Mouse (Mus musculus) thymus, adult 2 months (tissue): ENCODE measurements at regions not wholly inside any gene's neighbourhood (a gene's known extent, or its start where the extent isn't known, plus 50 kb on each side); places are given as distances from the start of the nearest gene placed in this dataset.

ENCODE experiments used
- DNase-seq: peaks from one replicate; pipeline ENCODE4 v3.0.0; 2021
- H3K27ac ChIP-seq: fragments of 200-500 bp; 2 replicates; pipeline ENCODE4 v1.5.1; 2012; ENCODE audit warnings: low read length, control low read depth; ENCODE audit not compliant: control insufficient read depth, insufficient read depth
- H3K27me3 ChIP-seq: fragments of 200-500 bp; 2 replicates; pipeline ENCODE4 v1.6.1; 2012; ENCODE audit warnings: mild to moderate bottlenecking, low read length, moderate library complexity, mixed read lengths; ENCODE audit not compliant: control insufficient read depth, insufficient read depth
- H3K36me3 ChIP-seq: fragments of 200-500 bp; 2 replicates; pipeline ENCODE4 v1.6.1; 2012; ENCODE audit warnings: mild to moderate bottlenecking, low read length, moderate library complexity; ENCODE audit not compliant: control insufficient read depth, insufficient read depth
- H3K4me1 ChIP-seq: fragments of 200-500 bp; replicated peaks from 2 replicates; pipeline ENCODE4 v1.6.1; 2012; ENCODE audit warnings: low read length; ENCODE audit not compliant: control insufficient read depth, insufficient read depth
- H3K4me3 ChIP-seq: fragments of 200-500 bp; 2 replicates; pipeline ENCODE4 v1.5.1; 2012; ENCODE audit warnings: mild to moderate bottlenecking, low read length, control low read depth, moderate library complexity; ENCODE audit not compliant: control insufficient read depth, insufficient read depth
- CTCF ChIP-seq: fragments of 200-500 bp; IDR thresholded peaks from 2 replicates; pipeline ENCODE4 v1.5.1; 2012; ENCODE audit warnings: mild to moderate bottlenecking, control low read depth, low read length, moderate library complexity, borderline replicate concordance; ENCODE audit not compliant: control insufficient read depth, poor library complexity, insufficient read depth; ENCODE audit errors: extremely low read depth
- POLR2A ChIP-seq: fragments of 200-500 bp; IDR thresholded peaks from 2 replicates; pipeline ENCODE4 v1.6.1; 2012; ENCODE audit warnings: mild to moderate bottlenecking, low read length, control low read depth, moderate library complexity; ENCODE audit not compliant: control insufficient read depth, poor library complexity, insufficient read depth; ENCODE audit errors: extremely low read depth
- WGBS: fragments of 180-500 bp; shearing (Covaris S2); methylation state at CpG from one replicate; pipeline ENCODE4 v1.1.7; 2018; 5-methylcytosine and 5-hydroxymethylcytosine counted together

GRCm38 (mm10) chr10:126267321-126267998, 301.5 kb downstream of the Lrig3 start:
- Histone ChIP-seq H3K27me3 (no peaks in the 10 kb centered on the region), H3K4me3 (no peak overlapping the region), H3K27ac (no peak overlapping the region), H3K4me1 (no peaks in the 10 kb centered on the region), H3K36me3 (no peaks in the 10 kb centered on the region)
- WGBS, result 93% methylated on average over 2 of the region's 2 CpGs
- TF ChIP-seq CTCF, result no peak
- TF ChIP-seq POLR2A, result no peak
- DNase-seq, result no peak

GRCm38 (mm10) chr10:126257171-126257570, 291.2 kb downstream of the Lrig3 start:
- no peak overlapping the region for H3K4me3 ChIP-seq
- 87% methylated on average over 8 of the region's 8 CpGs for WGBS
- no peaks in the 10 kb centered on the region for H3K36me3 ChIP-seq
- no peaks in the 10 kb centered on the region for H3K27me3 ChIP-seq
- no peaks in the 10 kb centered on the region for H3K4me1 ChIP-seq
- DNase-seq, result no peak
- H3K27ac ChIP-seq, result no peak overlapping the region
- TF ChIP-seq POLR2A, result no peak
- TF ChIP-seq CTCF, result no peak

- H3K27ac ChIP-seq, result no peak overlapping the region
- no peak overlapping the region for H3K4me3 ChIP-seq
- no peak for TF ChIP-seq POLR2A
- TF ChIP-seq CTCF, result no peak
- H3K4me1 ChIP-seq, result no peaks in the 10 kb centered on the region
- WGBS, result 90% methylated on average over 4 of the region's 4 CpGs
- DNase-seq, result no peak
- no peaks in the 10 kb centered on the region for H3K27me3 ChIP-seq
- no peaks in the 10 kb centered on the region for H3K36me3 ChIP-seq
These were observed 288.2 kb downstream of the Lrig3 start for GRCm38 (mm10) chr10:126254198-126254597.

GRCm38 (mm10) chr10:126249176-126249575, 283.2 kb downstream of the Lrig3 start:
- H3K36me3 ChIP-seq, result no peaks in the 10 kb centered on the region
- TF ChIP-seq POLR2A (no peak), CTCF (no peak)
- no peak overlapping the region for H3K27ac ChIP-seq
- no peaks in the 10 kb centered on the region for H3K27me3 ChIP-seq
- DNase-seq, result no peak
- no peak overlapping the region for H3K4me3 ChIP-seq
- H3K4me1 ChIP-seq, result no peaks in the 10 kb centered on the region
- 93% methylated on average over 12 of the region's 12 CpGs for WGBS

- no peak overlapping the region for H3K27ac ChIP-seq
- DNase-seq, result no peak
- H3K36me3 ChIP-seq, result no peaks in the 10 kb centered on the region
- H3K27me3 ChIP-seq, result no peaks in the 10 kb centered on the region
- TF ChIP-seq POLR2A (no peak), CTCF (no peak)
- no peak overlapping the region for H3K4me3 ChIP-seq
- H3K4me1 ChIP-seq, result no peaks in the 10 kb centered on the region
- WGBS, result 95% methylated on average over 7 of the region's 7 CpGs
These were observed 277.1 kb downstream of the Lrig3 start for GRCm38 (mm10) chr10:126243051-126243450.

GRCm38 (mm10) chr10:126239536-126239935, 273.6 kb downstream of the Lrig3 start:
- H3K36me3 ChIP-seq, result no peaks in the 10 kb centered on the region
- no peak overlapping the region for H3K27ac ChIP-seq
- TF ChIP-seq CTCF, result no peak
- no peak for TF ChIP-seq POLR2A
- WGBS, result 77% methylated on average over 4 of the region's 4 CpGs
- no peaks in the 10 kb centered on the region for H3K27me3 ChIP-seq
- DNase-seq, result no peak
- no peaks in the 10 kb centered on the region for H3K4me1 ChIP-seq
- no peak overlapping the region for H3K4me3 ChIP-seq
